Mouse (Mus musculus) forebrain, embryonic 13.5 days (tissue): Measurements from ENCODE around the gene Ern1. TPM values are rescaled to one million over a fixed set of nuclear protein-coding genes. Genes with fewer than 3 reads are reported as not detected.
A peak's percentile ranks its signal among the peaks of the same experiment; 100 is the strongest.
"Not testable (repeated sequence)": the region's sequence is repeated elsewhere in the genome, so short reads cannot be mapped to it uniquely, and the experiment has no call there.

Source experiments
- ATAC-seq: fragments of 200-750 bp; cut with Nextera tagmentation; 2 replicates; pipeline ENCODE4 v1.8.0; 2017
- H3K27ac ChIP-seq: fragments of 300-500 bp; sonication (generic); 2 replicates; pipeline ENCODE4 v1.5.1; 2015; ENCODE audit warnings: inconsistent platforms, mild to moderate bottlenecking, moderate library complexity
- H3K27me3 ChIP-seq: fragments of 300-500 bp; sonication (generic); 2 replicates; pipeline ENCODE4 v1.6.1; 2015; ENCODE audit warnings: mild to moderate bottlenecking, inconsistent platforms
- H3K36me3 ChIP-seq: fragments of 300-500 bp; sonication (generic); 2 replicates; pipeline ENCODE4 v1.6.1; 2015; ENCODE audit warnings: mild to moderate bottlenecking, inconsistent platforms; ENCODE audit not compliant: poor library complexity, severe bottlenecking
- H3K4me1 ChIP-seq: fragments of 300-500 bp; sonication (generic); 2 replicates; pipeline ENCODE4 v1.6.1; 2015; ENCODE audit warnings: inconsistent platforms
- H3K4me2 ChIP-seq: fragments of 300-500 bp; sonication (generic); 2 replicates; pipeline ENCODE4 v1.6.1; 2015; ENCODE audit warnings: inconsistent platforms, mild to moderate bottlenecking, moderate library complexity
- H3K4me3 ChIP-seq: fragments of 300-500 bp; sonication (generic); 2 replicates; pipeline ENCODE4 v1.5.1; 2015; ENCODE audit warnings: mild to moderate bottlenecking, inconsistent platforms
- H3K9ac ChIP-seq: fragments of 300-500 bp; sonication (generic); 2 replicates; pipeline ENCODE4 v1.6.1; 2015; ENCODE audit warnings: mild to moderate bottlenecking, inconsistent platforms
- H3K9me3 ChIP-seq: fragments of 300-500 bp; sonication (generic); replicated peaks from 2 replicates; pipeline ENCODE4 v1.6.1; 2016; ENCODE audit warnings: inconsistent platforms
- WGBS: fragments of 180-500 bp; shearing (Covaris S2); methylation state at CpG from one replicate; pipeline ENCODE4 v1.1.7; 2015; 5-methylcytosine and 5-hydroxymethylcytosine counted together
- polyA plus RNA-seq: library from polyadenylated mRNA; unstranded; fragments of >200 nt; fragmentation: Nextera tagmentation; extraction: Ambion mirVana; gene quantifications from 2 replicates; pipeline ENCODE4 v1.2.1, GENCODE M21; 2015

The Ern1 gene
- polyA plus RNA-seq, 1 experiment from 2014 or later, result 5.6 TPM

DNA sequence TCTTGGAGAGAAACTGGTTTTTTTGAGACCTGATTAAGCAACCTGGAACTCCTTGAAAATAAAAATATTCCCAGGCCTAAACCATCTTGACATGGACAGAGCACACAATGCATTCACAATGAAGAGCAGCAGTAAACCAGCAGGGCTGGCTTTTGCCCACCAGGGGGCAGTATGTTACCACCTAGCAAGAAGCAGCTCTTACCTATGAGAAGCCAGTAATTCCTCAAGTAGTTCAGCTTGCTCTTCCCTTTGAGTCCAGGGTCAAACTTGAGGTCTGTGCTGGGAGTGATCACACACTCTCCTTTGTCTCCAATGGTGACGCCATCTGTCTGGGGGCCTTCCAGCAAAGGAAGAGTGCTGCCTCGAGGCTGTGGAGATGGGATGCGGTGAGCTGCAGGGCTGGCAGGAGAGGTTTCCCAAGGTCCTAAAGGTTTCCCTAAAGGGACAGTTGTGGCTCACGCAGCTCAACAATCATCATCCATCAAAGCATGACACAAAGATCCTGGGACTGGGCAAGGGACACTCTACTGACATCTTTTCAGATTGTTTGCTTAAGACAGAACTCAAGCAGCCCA, 68.9 kb downstream of the Ern1 start:
- H3K27me3 ChIP-seq, result no peaks in the 10 kb centered on the region
- WGBS, result 49% methylated on average over 4 of the region's 4 CpGs

GRCm38 (mm10) chr11:106417860-106418259, 69.8 kb downstream of the Ern1 start:
- no peak overlapping the region for H3K4me3 ChIP-seq
- H3K9me3 ChIP-seq, result no peaks in the 10 kb centered on the region
- 93% methylated on average over 2 of the region's 2 CpGs for WGBS

More for the DNA sequence above, 68.9 kb downstream of the Ern1 start:
- ATAC-seq, result peak; percentile 61; the same call in 1 of the 2 replicates
- H3K9me3 ChIP-seq, result no peaks in the 10 kb centered on the region
- H3K9ac ChIP-seq, result no peak overlapping the region
- no peak overlapping the region for H3K4me2 ChIP-seq
- peaks cover 19% of the 10 kb centered on the region; the same call in 1 of the 2 replicates for H3K36me3 ChIP-seq
- no peak overlapping the region for H3K27ac ChIP-seq
- H3K4me3 ChIP-seq, result no peak overlapping the region
- no peaks in the 10 kb centered on the region for H3K4me1 ChIP-seq

DNA sequence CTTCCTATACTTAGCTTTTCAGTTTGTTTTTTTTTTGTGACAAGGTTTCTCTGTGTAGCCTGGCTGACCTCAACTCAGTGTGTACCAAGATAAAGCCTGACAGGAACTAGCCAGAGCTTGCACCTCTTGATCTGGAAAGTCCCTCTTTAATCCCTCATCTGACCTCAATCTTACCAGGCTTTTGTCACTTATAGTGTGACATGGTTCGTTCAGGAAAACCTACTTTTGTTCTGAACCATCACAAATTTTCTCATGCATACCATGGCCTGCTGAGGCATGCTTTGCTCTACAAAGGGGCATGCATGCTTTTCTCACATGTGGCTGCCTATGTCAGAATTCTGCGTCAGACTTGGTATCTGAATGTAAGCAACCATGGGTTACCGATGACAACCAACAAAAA, 71.3 kb downstream of the Ern1 start:
- no peaks in the 10 kb centered on the region for H3K27me3 ChIP-seq
- no peak overlapping the region for H3K4me2 ChIP-seq
- no peaks in the 10 kb centered on the region for H3K4me1 ChIP-seq
- no peaks in the 10 kb centered on the region for H3K9me3 ChIP-seq
- H3K27ac ChIP-seq, result no peak overlapping the region
- no peak for ATAC-seq
- WGBS, result 67% methylated on average over 3 of the region's 3 CpGs
- no peak overlapping the region for H3K9ac ChIP-seq
- H3K36me3 ChIP-seq, result peaks cover 16% of the 10 kb centered on the region
- H3K4me3 ChIP-seq, result no peak overlapping the region

More at GRCm38 (mm10) chr11:106417860-106418259, 69.8 kb downstream of the Ern1 start:
- no peaks in the 10 kb centered on the region for H3K27me3 ChIP-seq
- H3K4me2 ChIP-seq, result no peak overlapping the region
- peaks cover 14% of the 10 kb centered on the region; the same call in 1 of the 2 replicates for H3K36me3 ChIP-seq
- no peak overlapping the region for H3K9ac ChIP-seq
- H3K4me1 ChIP-seq, result no peaks in the 10 kb centered on the region
- no peak for ATAC-seq
- no peak overlapping the region for H3K27ac ChIP-seq

DNA sequence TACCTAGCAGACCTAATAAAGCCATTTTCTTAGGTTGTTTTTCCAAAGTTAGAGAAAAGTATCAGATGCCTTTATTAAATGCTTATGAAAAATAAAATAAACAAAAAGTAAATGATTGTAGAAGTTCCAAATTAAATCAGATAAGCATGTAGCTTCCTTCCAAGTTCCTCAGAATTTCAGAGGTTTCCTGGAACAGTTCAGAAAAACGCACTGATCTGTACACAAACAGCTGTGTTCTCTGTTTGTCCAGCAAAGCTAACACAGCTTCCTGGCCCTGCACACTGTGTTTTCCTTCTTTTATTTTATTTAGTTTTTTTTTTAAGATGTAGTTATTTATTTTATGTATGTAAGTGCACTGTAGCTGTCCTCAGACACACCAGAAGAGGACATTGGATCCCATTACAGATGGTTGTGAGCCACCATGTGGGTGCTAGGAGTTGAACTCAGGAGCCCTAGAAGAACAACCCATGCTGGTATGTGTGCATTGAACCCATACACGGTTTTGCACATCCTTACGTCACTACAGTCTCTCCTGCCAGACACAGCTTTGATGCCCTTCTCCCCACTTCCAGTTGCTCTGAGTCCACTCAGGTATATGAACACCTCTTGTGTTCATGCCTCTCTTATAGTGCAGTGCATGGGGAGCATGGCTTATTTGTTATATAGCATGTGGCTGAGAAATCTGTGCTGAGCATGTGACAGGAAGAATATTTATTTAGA, 74.9 kb downstream of the Ern1 start:
- H3K4me1 ChIP-seq, result no peaks in the 10 kb centered on the region
- no peak overlapping the region for H3K4me2 ChIP-seq
- WGBS, result 92% methylated on average over 3 of the region's 3 CpGs
- H3K9ac ChIP-seq, result no peak overlapping the region
- H3K9me3 ChIP-seq, result no peaks in the 10 kb centered on the region
- no peak for ATAC-seq
- no peaks in the 10 kb centered on the region for H3K27me3 ChIP-seq
- H3K4me3 ChIP-seq, result no peak overlapping the region
- H3K27ac ChIP-seq, result no peak overlapping the region
- H3K36me3 ChIP-seq, result peaks cover 36% of the 10 kb centered on the region

- Histone ChIP-seq H3K27ac (no peak overlapping the region), H3K9me3 (no peaks in the 10 kb centered on the region), H3K27me3 (no peaks in the 10 kb centered on the region), H3K4me3 (no peak overlapping the region), H3K36me3 (peaks cover 46% of the 10 kb centered on the region), H3K4me2 (no peak overlapping the region), H3K4me1 (no peaks in the 10 kb centered on the region), H3K9ac (no peak overlapping the region)
- whole genome bisulfite sequencing, result 88% methylated on average over 2 of the region's 2 CpGs
- ATAC-seq, result no peak
These were observed 76.5 kb downstream of the Ern1 start for GRCm38 (mm10) chr11:106411157-106411556.

GRCm38 (mm10) chr11:106410507-106410906, 77.1 kb downstream of the Ern1 start:
- Histone ChIP-seq H3K4me1 (no peaks in the 10 kb centered on the region), H3K9me3 (no peaks in the 10 kb centered on the region), H3K27ac (no peak overlapping the region), H3K9ac (no peak overlapping the region), H3K36me3 (peaks cover 53% of the 10 kb centered on the region), H3K4me3 (no peak overlapping the region), H3K27me3 (no peaks in the 10 kb centered on the region), H3K4me2 (no peak overlapping the region)
- WGBS, result 95% methylated on average over 3 of the region's 3 CpGs
- ATAC-seq, result no peak

- no peak overlapping the region for H3K4me2 ChIP-seq
- no peaks in the 10 kb centered on the region for H3K9me3 ChIP-seq
- peaks cover 57% of the 10 kb centered on the region for H3K36me3 ChIP-seq
- H3K27ac ChIP-seq, result no peak overlapping the region
- H3K9ac ChIP-seq, result no peak overlapping the region
- 82% methylated on average over 4 of the region's 4 CpGs for WGBS
- no peaks in the 10 kb centered on the region for H3K4me1 ChIP-seq
- H3K4me3 ChIP-seq, result no peak overlapping the region
- ATAC-seq, result no peak
- H3K27me3 ChIP-seq, result no peaks in the 10 kb centered on the region
These were observed 77.6 kb downstream of the Ern1 start for GRCm38 (mm10) chr11:106410011-106410410.

DNA sequence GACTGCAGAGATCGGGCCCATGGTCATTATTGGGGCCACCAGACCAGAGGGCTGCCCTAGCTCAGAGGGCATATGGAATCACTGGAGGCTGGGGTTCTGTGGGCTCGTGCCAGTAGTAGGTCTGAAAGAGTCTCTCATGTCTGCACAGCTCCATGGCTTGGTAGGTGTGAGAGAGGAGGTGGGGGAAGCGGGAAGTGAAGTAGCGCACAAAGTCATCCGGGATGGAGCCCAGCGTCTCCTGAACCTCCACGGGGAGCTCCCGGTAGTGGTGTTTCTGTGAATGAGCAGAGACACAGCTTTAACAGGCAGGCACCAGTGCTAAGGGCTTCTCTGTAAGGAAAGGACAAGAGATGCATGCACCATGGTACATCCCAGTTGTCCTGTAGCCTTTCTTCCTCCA, 89.2 kb downstream of the Ern1 start:
- no peak for ATAC-seq
- no peak overlapping the region for H3K4me2 ChIP-seq
- H3K4me1 ChIP-seq, result no peaks in the 10 kb centered on the region
- H3K9me3 ChIP-seq, result no peaks in the 10 kb centered on the region
- no peak overlapping the region for H3K4me3 ChIP-seq
- peaks cover 48% of the 10 kb centered on the region for H3K36me3 ChIP-seq
- H3K9ac ChIP-seq, result no peak overlapping the region
- no peaks in the 10 kb centered on the region for H3K27me3 ChIP-seq
- H3K27ac ChIP-seq, result no peak overlapping the region
- 94% methylated on average over 8 of the region's 8 CpGs for WGBS

DNA sequence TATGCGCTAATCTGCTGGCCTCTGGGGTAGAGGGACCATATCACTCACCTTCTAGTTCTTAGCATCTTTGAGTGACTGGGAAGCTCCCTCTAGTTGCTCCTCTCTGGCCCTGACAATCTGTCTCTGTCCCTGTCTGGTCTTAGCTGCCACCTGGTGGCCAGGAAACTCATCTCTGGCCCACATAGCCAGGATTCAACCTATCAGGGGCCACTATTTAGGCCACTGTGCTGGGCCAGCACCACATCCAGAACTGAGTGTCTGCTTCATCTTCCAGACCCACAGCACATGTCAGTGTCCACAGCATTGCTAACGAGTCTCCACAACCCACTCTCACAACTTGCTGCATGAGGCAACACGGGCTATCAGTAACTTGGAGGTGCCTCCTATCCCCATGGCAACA, 90.0 kb downstream of the Ern1 start:
- Histone ChIP-seq H3K4me1 (no peaks in the 10 kb centered on the region), H3K27me3 (no peaks in the 10 kb centered on the region), H3K4me2 (no peak overlapping the region), H3K9ac (no peak overlapping the region), H3K36me3 (peaks cover 41% of the 10 kb centered on the region), H3K27ac (no peak overlapping the region), H3K4me3 (no peak overlapping the region), H3K9me3 (no peaks in the 10 kb centered on the region)
- ATAC-seq, result no peak
- WGBS, result 85% methylated on average over 3 of the region's 3 CpGs

- H3K4me1 ChIP-seq, H3K4me2 ChIP-seq, H3K4me3 ChIP-seq, H3K9me3 ChIP-seq, ATAC-seq, H3K9ac ChIP-seq, H3K27ac ChIP-seq, H3K27me3 ChIP-seq: not testable (repeated sequence)
- H3K36me3 ChIP-seq, result peaks cover 20% of the 10 kb centered on the region
- WGBS, result 89% methylated on average over 2 of the region's 2 CpGs
These were observed 93.6 kb downstream of the Ern1 start for GRCm38 (mm10) chr11:106394055-106394454.

GRCm38 (mm10) chr11:106393331-106393616, 94.4 kb downstream of the Ern1 start:
- H3K9ac ChIP-seq, result no peak overlapping the region
- no peak overlapping the region for H3K4me3 ChIP-seq
- H3K4me2 ChIP-seq, result no peak overlapping the region
- no peaks in the 10 kb centered on the region for H3K9me3 ChIP-seq
- no peaks in the 10 kb centered on the region for H3K4me1 ChIP-seq
- ATAC-seq, result no peak
- H3K27me3 ChIP-seq, result no peaks in the 10 kb centered on the region
- H3K36me3 ChIP-seq, result peaks cover 12% of the 10 kb centered on the region
- 76% methylated on average over 4 of the region's 4 CpGs for WGBS
- H3K27ac ChIP-seq, result no peak overlapping the region

GRCm38 (mm10) chr11:106392597-106393330, 94.9 kb downstream of the Ern1 start:
- Histone ChIP-seq H3K9me3 (no peaks in the 10 kb centered on the region), H3K4me3 (no peak overlapping the region), H3K4me2 (no peak overlapping the region), H3K36me3 (peaks cover 7% of the 10 kb centered on the region; the same call in 1 of the 2 replicates), H3K27me3 (no peaks in the 10 kb centered on the region), H3K9ac (no peak overlapping the region), H3K4me1 (no peaks in the 10 kb centered on the region), H3K27ac (no peak overlapping the region)
- no peak for ATAC-seq
- WGBS, result 70% methylated on average over 7 of the region's 7 CpGs
